Mouse (Mus musculus): ENCODE data around the gene Cacng1. TPM values are rescaled to one million over a fixed set of nuclear protein-coding genes. Genes with fewer than 3 reads are reported as not detected.

Cacng1 gene
- polyA plus RNA-seq, 1 experiment = 1.5 TPM

- DNase-seq (ENCODE audit: low read depth) = no peak
Measured at GRCm38 (mm10) chr11:107657117-107657516, 59.2 kb downstream of the Cacng1 start.

DNA sequence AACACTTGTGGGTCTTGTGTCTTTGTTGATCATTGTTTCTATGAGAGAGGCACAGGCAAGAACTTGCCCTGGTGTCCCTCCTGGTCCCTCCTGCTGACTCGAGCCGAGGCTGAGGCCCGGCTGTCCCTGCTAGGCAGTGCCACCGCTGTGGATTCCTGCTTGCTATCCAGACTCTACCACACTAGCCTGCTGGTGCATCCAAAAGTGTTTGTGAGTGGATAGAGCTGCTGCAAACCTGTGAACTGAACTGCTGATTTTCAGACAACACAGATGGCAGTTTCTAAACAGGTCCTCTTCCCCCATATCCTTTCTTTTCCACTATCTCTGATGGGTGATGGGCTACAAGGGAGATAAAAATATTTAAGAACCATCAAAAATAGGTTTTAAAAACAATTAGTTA, 60.8 kb downstream of the Cacng1 start:
- no peak for DNase-seq (ENCODE audit: low read depth)

Other genes with a start within 250 kb of the Cacng1 start
- gene Pitpnc1, start 245.8 kb downstream of the Cacng1 start, polyA plus RNA-seq (2012; rRNA removed) = 6.4 and 8.3 TPM in 2 replicates
- 17.6 and 20.5 TPM in 2 replicates for gene Psmd12, start 237.0 kb downstream of the Cacng1 start, polyA plus RNA-seq (2012; rRNA removed)
- 8.9 and 14.2 TPM in 2 replicates for gene Helz, start 168.6 kb downstream of the Cacng1 start, polyA plus RNA-seq (2012; rRNA removed)
- gene Cacng4, start 78.0 kb upstream of the Cacng1 start, polyA plus RNA-seq (2012; rRNA removed) = 1.3 and 2.2 TPM in 2 replicates
- 0.03 and 0.04 TPM in 2 replicates for gene Cacng5, start 198.5 kb upstream of the Cacng1 start, polyA plus RNA-seq (2012; rRNA removed)

Data from gonadal fat pad, adult 2 months (tissue).